Mouse (Mus musculus): ENCODE measurements around the gene Mef2d.
A peak's percentile ranks its signal among the peaks of the same experiment; 100 is the strongest.

The Mef2d gene

GRCm38 (mm10) chr3:88137821-88138220, 4.4 kb upstream of the Mef2d start:
- no peak for DNase-seq (ENCODE audit: low read depth, low spot score)

GRCm38 (mm10) chr3:88138336-88139242, 3.6 kb upstream of the Mef2d start:
- peak; percentile 86 for DNase-seq (ENCODE audit: low read depth, low spot score)

- peak; percentile 25 for DNase-seq (ENCODE audit: low read depth, low spot score)
These were observed 2.7 kb upstream of the Mef2d start for GRCm38 (mm10) chr3:88139243-88140177.

GRCm38 (mm10) chr3:88140178-88140902, 1.8 kb upstream of the Mef2d start:
- no peak for DNase-seq (ENCODE audit: low read depth, low spot score)

- DNase-seq (ENCODE audit: low read depth, low spot score): no peak
These were observed 1.2 kb upstream of the Mef2d start for GRCm38 (mm10) chr3:88140903-88141430.

GRCm38 (mm10) chr3:88141439-88141786, 759 bp upstream of the Mef2d start:
- no peak for DNase-seq (ENCODE audit: low read depth, low spot score)

GRCm38 (mm10) chr3:88142546-88142915, 359 bp downstream of the Mef2d start:
- DNase-seq (ENCODE audit: low read depth, low spot score): no peak

GRCm38 (mm10) chr3:88142916-88143771, 972 bp downstream of the Mef2d start:
- DNase-seq (ENCODE audit: low read depth, low spot score): peak; percentile 83

GRCm38 (mm10) chr3:88143961-88144486, 1.9 kb downstream of the Mef2d start:
- DNase-seq (ENCODE audit: low read depth, low spot score): peak; percentile 43

- DNase-seq (ENCODE audit: low read depth, low spot score): no peak
These were observed 2.7 kb downstream of the Mef2d start for GRCm38 (mm10) chr3:88144648-88145410.

- DNase-seq (ENCODE audit: low read depth, low spot score): no peak
These were observed 3.2 kb downstream of the Mef2d start for GRCm38 (mm10) chr3:88145411-88145782.

GRCm38 (mm10) chr3:88145952-88146351, 3.8 kb downstream of the Mef2d start:
- DNase-seq (ENCODE audit: low read depth, low spot score): no peak

- DNase-seq (ENCODE audit: low read depth, low spot score): no peak
These were observed 4.4 kb downstream of the Mef2d start for GRCm38 (mm10) chr3:88146376-88147112.

GRCm38 (mm10) chr3:88147444-88147843, 5.3 kb downstream of the Mef2d start:
- DNase-seq (ENCODE audit: low read depth, low spot score): no peak

- DNase-seq (ENCODE audit: low read depth, low spot score): no peak
These were observed 5.7 kb downstream of the Mef2d start for GRCm38 (mm10) chr3:88147866-88148265.

- DNase-seq (ENCODE audit: low read depth, low spot score): no peak
These were observed 6.2 kb downstream of the Mef2d start for GRCm38 (mm10) chr3:88148354-88148753.

- peak; percentile 32 for DNase-seq (ENCODE audit: low read depth, low spot score)
These were observed 6.8 kb downstream of the Mef2d start for GRCm38 (mm10) chr3:88148776-88149509.

GRCm38 (mm10) chr3:88149510-88149974, 7.4 kb downstream of the Mef2d start:
- no peak for DNase-seq (ENCODE audit: low read depth, low spot score)
